Mouse (Mus musculus): ENCODE measurements around the gene Trem1.

- TF ChIP-seq CTCF (IDR thresholded peaks at IDR 0.05; ENCODE audit: borderline replicate concordance, insufficient read depth, low read depth, low read length) (no peak), POLR2A (IDR thresholded peaks at IDR 0.05; ENCODE audit: borderline replicate concordance, insufficient read depth, low read length) (no peak)
Measured at GRCm38 (mm10) chr17:48250631-48251030, 18.1 kb downstream of the Trem1 start.

Data from cerebellum, adult 2 months (tissue).